ENCODE assay signal across 14 mouse cellular contexts in genomic region chr1:179386237-179386975, GRCm38 (mm10).
A peak's percentile ranks its signal among the peaks of the same experiment; 100 is the strongest.
DNase-seq lines count a peak whose midpoint lies in the region; ATAC-seq and TF ChIP-seq lines count a peak whose summit lies in the region.
"Had no signal": no experiment of that assay in that cellular context is flagged by ENCODE, and none has a peak within 500 bp of the region (broad histone marks: within the 10 kb centered on the region; RNA-seq: fewer than 3 reads in every experiment).

No protein-coding gene starts in this region.

- H3K27ac ChIP-seq in heart, embryonic 11.5 days (ENCODE audit: low read depth, low read length), result no peak overlapping the region
- no peak overlapping the region for H3K27ac ChIP-seq in cerebellum, adult 2 months (ENCODE audit: insufficient read depth, low read length)
- H3K27ac ChIP-seq: hindbrain, postnatal 0 days; limb, embryonic 15.5 days had no signal

- H3K4me1 ChIP-seq in heart, embryonic 11.5 days (ENCODE audit: control insufficient read depth, insufficient read depth, low read length), result peaks cover 6% of the 10 kb centered on the region; the same call in 1 of the 2 replicates
- peaks cover 2% of the 10 kb centered on the region for H3K4me1 ChIP-seq in cerebellum, adult 2 months (ENCODE audit: control insufficient read depth, insufficient read depth, low read length)
- H3K4me1 ChIP-seq: limb, embryonic 15.5 days had no signal

- H3K4me2 ChIP-seq in heart, embryonic 11.5 days, result peak overlapping the region; percentile 16; the same call in 1 of the 2 replicates
- H3K4me2 ChIP-seq: limb, embryonic 15.5 days had no signal

- no peak for TF ChIP-seq CTCF in cerebellum, adult 2 months (IDR thresholded peaks at IDR 0.05; ENCODE audit: borderline replicate concordance, insufficient read depth, low read depth, low read length)

- no peaks in the 10 kb centered on the region for H3K9me3 ChIP-seq in heart, embryonic 11.5 days (replicated peaks; ENCODE audit: control insufficient read depth, low read length)
- H3K9me3 ChIP-seq: limb, embryonic 15.5 days had no signal

- no peaks in the 10 kb centered on the region for H3K27me3 ChIP-seq in heart, embryonic 11.5 days (ENCODE audit: control insufficient read depth, insufficient read depth, low read length)
- no peaks in the 10 kb centered on the region for H3K27me3 ChIP-seq in cerebellum, adult 2 months (ENCODE audit: control insufficient read depth, insufficient read depth, low read length)
- H3K27me3 ChIP-seq: limb, embryonic 15.5 days; Patski had no signal

- no peak overlapping the region for H3K4me3 ChIP-seq in heart, embryonic 11.5 days (ENCODE audit: low read depth, low read length)
- H3K4me3 ChIP-seq in cerebellum, adult 2 months (replicated peaks; ENCODE audit: insufficient read depth, low read depth, low read length), result no peak overlapping the region
- H3K4me3 ChIP-seq: limb, embryonic 15.5 days had no signal

- no peak for TF ChIP-seq POLR2A in cerebellum, adult 2 months (IDR thresholded peaks at IDR 0.05; ENCODE audit: borderline replicate concordance, insufficient read depth, low read length)

- H3K9ac ChIP-seq in heart, embryonic 11.5 days (ENCODE audit: low read depth, low read length), result 0 out of 2 replicates have a peak overlapping the region, but pooled peaks have one; percentile 10
- H3K9ac ChIP-seq: limb, embryonic 15.5 days had no signal

- no peak for ATAC-seq in heart, embryonic 11.5 days (replicated peaks; ENCODE audit: insufficient number of reproducible peaks, low FRiP score, low TSS enrichment)
- ATAC-seq: hindbrain, postnatal 0 days; Patski had no signal

- 50% methylated on average over 15 of the region's 15 CpGs for WGBS in heart, embryonic 11.5 days (ENCODE audit: insufficient replicate concordance)
- WGBS in cerebellum, adult 2 months, result 83% methylated on average over 15 of the region's 15 CpGs

- no peak for DNase-seq in heart, postnatal 4 days
- peak; percentile 40 for DNase-seq in retina, postnatal 1 day
- DNase-seq in retina, embryonic 14.5 days (ENCODE audit: low spot score), result no peak
- DNase-seq in kidney, postnatal 4 days, result peak; percentile 10 to 13
- no peak for DNase-seq in cerebellum, adult 9-10 months
- DNase-seq in right cerebral cortex, postnatal 14 days, result no peak
- no peak for DNase-seq in cerebellum, adult 2 months
- DNase-seq: cerebellum, adult 18-20 months; layer of hippocampus, postnatal 36 days; thymus, adult 2 months had no signal

- H3K36me3 ChIP-seq in heart, embryonic 11.5 days (ENCODE audit: control insufficient read depth, insufficient read depth, low read length), result no peaks in the 10 kb centered on the region
- H3K36me3 ChIP-seq: limb, embryonic 15.5 days had no signal

Comparison
In these comparisons a context has a peak if more than half of its experiments do, and no peak if none do; other contexts are left out.
1. DNase-seq: peak in retina, postnatal 1 day (single experiment) and kidney, postnatal 4 days (2 of 2); none in heart, postnatal 4 days (single experiment), retina, embryonic 14.5 days (single experiment), cerebellum, adult 9-10 months (single experiment), right cerebral cortex, postnatal 14 days (single experiment) and cerebellum, adult 2 months (0 of 2).